Mouse (Mus musculus) embryonic facial prominence, embryonic 14.5 days (tissue): ENCODE data around the gene Slc5a10. TPM values are rescaled to one million over a fixed set of nuclear protein-coding genes. Genes with fewer than 3 reads are reported as not detected.
A peak's percentile ranks its signal among the peaks of the same experiment; 100 is the strongest.

Experiments
- ATAC-seq: fragments of 200-750 bp; cut with Nextera tagmentation; 2 replicates; pipeline ENCODE4 v1.8.0; 2017; ENCODE audit warnings: low read depth, moderate number of reproducible peaks, moderate TSS enrichment
- DNase-seq: peaks from one replicate; pipeline ENCODE4 v3.0.0-alpha.2; 2015; ENCODE audit warnings: low spot score
- H3K27ac ChIP-seq: fragments of 300-500 bp; sonication (generic); replicated peaks from 2 replicates; pipeline ENCODE4 v1.5.1; 2014; ENCODE audit warnings: low read depth, mild to moderate bottlenecking, low read length, moderate library complexity
- H3K27me3 ChIP-seq: fragments of 300-500 bp; sonication (generic); replicated peaks from 2 replicates; pipeline ENCODE4 v1.6.1; 2014; ENCODE audit warnings: low read length; ENCODE audit not compliant: control insufficient read depth, insufficient read depth
- H3K36me3 ChIP-seq: fragments of 300-500 bp; sonication (generic); 2 replicates; pipeline ENCODE4 v1.6.1; 2014; ENCODE audit warnings: low read length, mixed read lengths; ENCODE audit not compliant: control insufficient read depth, insufficient read depth
- H3K4me1 ChIP-seq: fragments of 300-500 bp; sonication (generic); 2 replicates; pipeline ENCODE4 v1.6.1; 2014; ENCODE audit warnings: antibody characterized with exemption, low read length; ENCODE audit not compliant: control insufficient read depth, insufficient read depth
- H3K4me2 ChIP-seq: fragments of 300-500 bp; sonication (generic); 2 replicates; pipeline ENCODE4 v1.6.1; 2014; ENCODE audit warnings: low read depth, mild to moderate bottlenecking, low read length, moderate library complexity, mixed read lengths
- H3K4me3 ChIP-seq: fragments of 300-500 bp; sonication (generic); 2 replicates; pipeline ENCODE4 v1.5.1; 2014; ENCODE audit warnings: low read depth, mild to moderate bottlenecking, low read length
- H3K9ac ChIP-seq: fragments of 300-500 bp; sonication (generic); 2 replicates; pipeline ENCODE4 v1.6.1; 2014; ENCODE audit warnings: low read depth, mild to moderate bottlenecking, low read length, moderate library complexity, mixed read lengths
- H3K9me3 ChIP-seq: fragments of 300-500 bp; sonication (generic); 2 replicates; pipeline ENCODE4 v1.6.1; 2016; ENCODE audit warnings: low read length; ENCODE audit not compliant: control insufficient read depth
- WGBS: fragments of 180-500 bp; shearing (Covaris S2); extraction: QIAGEN DNeasy Blood & Tissue Kit; methylation state at CpG from one replicate; pipeline ENCODE4 v1.1.7; 2014; 5-methylcytosine and 5-hydroxymethylcytosine counted together
- polyA plus RNA-seq: library from polyadenylated mRNA; unstranded; fragments of >200 nt; fragmentation: Nextera tagmentation; extraction: Ambion mirVana; gene quantifications from 2 replicates; pipeline ENCODE4 v1.2.1, GENCODE M21; 2014

The Slc5a10 gene
- polyA plus RNA-seq, 1 experiment from 2014 or later = 0.13 TPM

DNA sequence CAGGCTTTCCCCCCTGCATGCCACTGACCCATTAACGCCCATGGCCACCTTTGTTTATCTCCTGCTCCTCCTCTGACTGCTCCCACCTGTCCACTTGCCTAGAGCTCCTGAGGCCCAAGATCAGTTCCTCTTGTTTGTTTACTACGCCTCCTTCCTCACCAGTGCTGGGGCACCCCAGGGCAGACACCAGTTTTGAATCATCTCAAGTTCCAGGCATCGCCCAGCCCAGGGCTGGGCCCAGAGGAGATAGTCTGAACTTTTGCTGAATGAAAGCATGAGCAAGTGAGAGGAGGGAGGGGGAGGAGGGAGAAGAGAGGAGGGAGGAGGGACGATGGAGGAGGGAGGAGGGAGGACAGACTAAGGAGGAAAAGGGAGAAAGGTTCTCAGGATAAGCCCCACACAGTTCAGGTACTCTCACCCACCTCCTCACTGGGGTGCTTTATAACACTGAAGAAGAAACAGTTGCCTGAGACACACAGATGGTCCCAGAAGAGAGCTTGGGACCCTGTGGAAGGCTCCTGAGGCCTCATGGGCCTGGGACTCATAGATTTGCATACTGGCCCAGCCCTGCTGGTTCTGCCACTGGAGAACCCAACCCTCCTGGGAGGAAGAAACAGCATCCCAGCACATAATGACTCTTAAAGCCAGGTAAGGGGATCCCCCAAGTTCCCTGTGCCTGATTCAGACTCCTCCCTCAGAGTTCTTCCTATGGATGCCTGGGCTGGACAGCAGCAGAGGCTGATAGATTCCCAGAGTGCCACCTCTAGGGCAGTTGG lies 41.3 kb downstream of the Slc5a10 start:
- ATAC-seq = no peak
- DNase-seq = no peak
- H3K9ac ChIP-seq = no peak overlapping the region
- H3K36me3 ChIP-seq = no peaks in the 10 kb centered on the region
- H3K4me2 ChIP-seq = no peak overlapping the region
- H3K9me3 ChIP-seq = no peaks in the 10 kb centered on the region
- H3K4me3 ChIP-seq = no peak overlapping the region
- peaks cover 17% of the 10 kb centered on the region for H3K27me3 ChIP-seq
- H3K27ac ChIP-seq = no peak overlapping the region
- WGBS = 50% methylated on average over 4 of the region's 4 CpGs
- peaks cover 22% of the 10 kb centered on the region for H3K4me1 ChIP-seq

DNA sequence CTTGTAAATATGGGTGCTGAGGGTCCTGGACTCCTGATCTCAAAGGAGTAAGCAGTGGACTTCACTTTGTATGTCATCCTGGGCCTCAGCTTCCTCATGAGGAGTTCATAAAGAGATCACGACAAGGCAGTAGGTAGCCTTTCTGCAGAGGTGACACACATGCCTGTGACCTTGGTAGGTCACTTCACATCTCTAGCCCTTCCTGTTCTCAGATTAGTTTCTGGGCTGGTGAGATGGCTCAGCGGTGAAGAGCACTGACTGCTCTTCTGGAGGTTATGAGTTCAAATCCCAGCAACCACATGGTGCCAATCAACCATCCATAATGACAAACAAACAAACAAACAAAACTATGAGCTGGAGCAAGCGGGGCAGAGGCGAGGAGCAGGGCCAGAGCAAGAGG lies 42.9 kb downstream of the Slc5a10 start:
- ATAC-seq (no peak), DNase-seq (no peak)
- Histone ChIP-seq H3K9me3 (no peaks in the 10 kb centered on the region), H3K4me1 (peaks cover 16% of the 10 kb centered on the region), H3K27ac (no peak overlapping the region), H3K36me3 (no peaks in the 10 kb centered on the region), H3K27me3 (0 out of 2 replicates have a peak, but pooled peaks cover under 1% of the 10 kb centered on the region), H3K4me2 (no peak overlapping the region), H3K4me3 (no peak overlapping the region), H3K9ac (no peak overlapping the region)
- WGBS = 78% methylated on average over 4 of the region's 4 CpGs

DNA sequence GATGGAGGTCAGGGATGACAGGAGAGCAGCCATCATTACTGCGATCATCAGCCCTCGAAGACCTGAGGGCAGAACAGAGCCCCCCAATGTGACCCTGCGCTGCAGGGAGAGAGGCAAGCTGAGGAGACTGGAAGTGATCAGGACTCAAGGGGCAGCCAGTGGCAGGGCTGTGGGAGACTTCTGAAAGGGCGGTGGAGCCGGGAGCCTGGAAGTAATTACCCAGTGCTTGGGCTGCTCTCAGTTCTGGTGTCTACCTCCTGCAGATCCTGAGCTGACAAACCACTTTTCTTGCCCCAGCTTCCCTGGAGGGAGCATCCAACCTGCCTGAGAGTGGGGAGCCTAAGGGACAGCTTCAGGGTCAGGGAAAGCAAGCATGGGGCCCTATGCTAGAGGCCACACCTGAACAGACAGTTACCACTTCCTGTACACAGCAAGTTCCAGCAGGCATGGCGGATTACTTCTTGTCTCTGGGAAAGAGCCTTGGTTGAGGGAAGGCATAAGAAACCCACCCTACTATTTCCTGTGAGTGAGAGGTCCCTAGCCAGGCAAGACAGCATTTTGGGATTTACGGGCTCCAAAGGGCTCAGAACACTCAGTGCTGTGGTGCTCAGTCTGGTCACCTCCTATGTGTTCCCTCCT lies 44.3 kb downstream of the Slc5a10 start:
- Histone ChIP-seq H3K27me3 (no peaks in the 10 kb centered on the region), H3K9ac (no peak overlapping the region; the same call in 1 of the 2 replicates), H3K9me3 (no peaks in the 10 kb centered on the region), H3K27ac (peak overlapping the region; percentile 63), H3K4me3 (no peak overlapping the region), H3K4me1 (peaks cover 16% of the 10 kb centered on the region), H3K36me3 (no peaks in the 10 kb centered on the region), H3K4me2 (no peak overlapping the region)
- 21% methylated on average over 7 of the region's 7 CpGs for WGBS
- ATAC-seq (no peak), DNase-seq (no peak)

DNA sequence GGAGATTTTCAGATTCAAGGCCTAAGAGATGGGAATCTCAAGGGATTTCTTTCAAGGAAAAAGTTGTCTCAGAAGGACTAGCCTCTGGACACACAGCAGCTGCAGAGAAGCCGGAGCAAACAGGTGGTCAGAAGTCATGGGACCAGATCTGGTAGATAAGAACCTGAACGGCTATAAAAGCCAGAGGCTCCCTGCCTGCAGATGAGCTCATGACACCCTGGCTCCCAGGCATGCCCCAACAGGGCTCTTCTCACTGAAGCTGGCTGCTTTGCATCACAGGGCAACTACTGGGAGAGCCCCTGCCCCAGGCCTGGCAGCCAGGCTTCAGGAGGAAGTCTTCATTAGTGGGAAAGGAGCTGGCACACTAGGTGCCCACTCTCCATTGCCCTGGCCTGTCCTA lies 45.3 kb downstream of the Slc5a10 start:
- no peak for ATAC-seq
- H3K9me3 ChIP-seq = no peaks in the 10 kb centered on the region
- H3K9ac ChIP-seq = peak overlapping the region; percentile 8; the same call in 1 of the 2 replicates
- peaks cover 16% of the 10 kb centered on the region for H3K4me1 ChIP-seq
- H3K27ac ChIP-seq = no peak overlapping the region; the same call in 1 of the 2 replicates
- no peak for DNase-seq
- no peaks in the 10 kb centered on the region for H3K36me3 ChIP-seq
- H3K4me2 ChIP-seq = no peak overlapping the region
- H3K27me3 ChIP-seq = no peaks in the 10 kb centered on the region
- H3K4me3 ChIP-seq = no peak overlapping the region
- 40% methylated on average over 2 of the region's 2 CpGs for WGBS

DNA sequence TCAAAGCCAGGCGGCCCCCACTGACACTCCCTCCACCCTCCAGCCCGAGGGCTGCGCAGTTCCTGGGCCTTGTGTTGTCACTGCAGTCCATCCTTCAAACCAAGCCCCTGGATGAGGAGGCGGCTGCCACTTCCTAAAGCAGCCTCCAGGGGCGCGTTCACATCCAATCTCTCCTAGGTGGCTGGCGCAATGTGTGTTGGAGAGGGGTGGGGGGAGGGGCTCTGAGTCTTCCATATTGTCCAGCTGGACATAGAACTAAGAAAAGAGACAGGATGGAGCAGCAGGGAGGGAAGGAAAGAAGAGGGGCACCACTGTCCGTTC lies 45.8 kb downstream of the Slc5a10 start:
- 5% methylated on average over 7 of the region's 8 CpGs for WGBS
- peak; percentile 49 for ATAC-seq

DNA sequence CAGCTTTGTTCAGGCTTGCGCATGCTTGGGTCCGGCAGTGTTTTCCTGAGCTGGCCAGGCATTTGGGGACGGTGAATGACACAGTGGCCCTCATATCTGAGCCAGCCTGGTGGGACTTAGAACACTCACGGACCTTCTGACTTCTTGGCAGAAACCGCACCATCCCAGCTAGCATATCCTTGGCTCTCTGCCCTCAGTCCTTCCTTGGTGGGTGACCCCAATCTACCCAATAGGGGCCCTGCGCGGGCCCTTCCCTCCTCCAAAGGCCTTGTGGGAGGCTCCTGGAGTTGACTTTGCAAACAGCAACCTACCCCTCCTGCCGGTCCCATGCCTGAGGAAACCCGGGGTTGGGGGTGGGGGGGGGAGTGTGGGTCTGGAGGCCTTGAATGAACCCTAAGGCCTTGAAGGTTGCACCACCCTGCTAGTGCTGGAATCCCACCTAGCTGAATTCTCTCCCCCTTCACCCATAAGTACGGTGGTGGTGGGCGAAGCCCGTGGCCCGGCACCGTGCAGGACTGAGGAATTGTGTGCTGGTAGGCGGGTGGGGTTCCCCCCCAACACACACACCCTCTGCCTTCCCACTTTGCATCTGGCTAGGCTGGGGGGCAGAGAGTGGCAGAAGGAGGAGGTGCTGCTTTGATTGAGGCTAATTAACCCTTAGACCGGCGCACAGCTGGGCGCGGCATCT lies 46.3 kb downstream of the Slc5a10 start:
- Histone ChIP-seq H3K27me3 (no peaks in the 10 kb centered on the region), H3K4me3 (no peak overlapping the region), H3K9me3 (no peaks in the 10 kb centered on the region), H3K36me3 (no peaks in the 10 kb centered on the region), H3K27ac (no peak overlapping the region), H3K9ac (no peak overlapping the region; the same call in 1 of the 2 replicates), H3K4me2 (0 out of 2 replicates have a peak overlapping the region, but pooled peaks have one; percentile 5), H3K4me1 (peaks cover 16% of the 10 kb centered on the region)
- WGBS = 32% methylated on average over 18 of the region's 19 CpGs
- peak; percentile 45 for ATAC-seq
- no peak for DNase-seq

More for the DNA sequence above, 45.8 kb downstream of the Slc5a10 start:
- Histone ChIP-seq H3K4me1 (peaks cover 16% of the 10 kb centered on the region), H3K27ac (no peak overlapping the region; the same call in 1 of the 2 replicates), H3K36me3 (no peaks in the 10 kb centered on the region), H3K9ac (no peak overlapping the region; the same call in 1 of the 2 replicates), H3K27me3 (no peaks in the 10 kb centered on the region), H3K4me3 (no peak overlapping the region), H3K4me2 (0 out of 2 replicates have a peak overlapping the region, but pooled peaks have one; percentile 5), H3K9me3 (no peaks in the 10 kb centered on the region)
- DNase-seq = peak; percentile 65

DNA sequence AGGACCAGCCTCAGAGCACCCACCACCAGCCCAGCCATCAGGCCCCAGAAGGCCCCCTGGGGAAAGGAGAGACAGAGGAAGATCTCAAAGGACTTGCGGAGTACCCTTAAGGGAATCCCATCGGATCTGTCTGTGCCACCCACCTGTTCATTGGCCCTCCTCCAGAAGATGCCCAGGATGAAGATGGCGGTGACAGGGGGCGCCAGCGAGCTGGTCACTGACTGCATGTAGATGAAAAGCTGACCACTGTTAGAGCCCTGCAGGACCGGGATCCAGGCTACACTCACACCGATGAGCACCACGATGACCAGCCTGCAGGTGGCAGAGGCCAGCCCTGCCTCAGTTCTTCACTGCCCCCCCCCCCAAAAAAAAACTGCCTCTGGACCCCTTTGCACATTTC lies 46.9 kb downstream of the Slc5a10 start:
- ATAC-seq = no peak
- no peaks in the 10 kb centered on the region for H3K36me3 ChIP-seq
- H3K9me3 ChIP-seq = no peaks in the 10 kb centered on the region
- H3K4me1 ChIP-seq = peaks cover 16% of the 10 kb centered on the region
- no peaks in the 10 kb centered on the region for H3K27me3 ChIP-seq
- 35% methylated on average over 8 of the region's 8 CpGs for WGBS
- no peak for DNase-seq
- no peak overlapping the region for H3K9ac ChIP-seq
- H3K4me2 ChIP-seq = no peak overlapping the region
- H3K4me3 ChIP-seq = no peak overlapping the region
- H3K27ac ChIP-seq = no peak overlapping the region

DNA sequence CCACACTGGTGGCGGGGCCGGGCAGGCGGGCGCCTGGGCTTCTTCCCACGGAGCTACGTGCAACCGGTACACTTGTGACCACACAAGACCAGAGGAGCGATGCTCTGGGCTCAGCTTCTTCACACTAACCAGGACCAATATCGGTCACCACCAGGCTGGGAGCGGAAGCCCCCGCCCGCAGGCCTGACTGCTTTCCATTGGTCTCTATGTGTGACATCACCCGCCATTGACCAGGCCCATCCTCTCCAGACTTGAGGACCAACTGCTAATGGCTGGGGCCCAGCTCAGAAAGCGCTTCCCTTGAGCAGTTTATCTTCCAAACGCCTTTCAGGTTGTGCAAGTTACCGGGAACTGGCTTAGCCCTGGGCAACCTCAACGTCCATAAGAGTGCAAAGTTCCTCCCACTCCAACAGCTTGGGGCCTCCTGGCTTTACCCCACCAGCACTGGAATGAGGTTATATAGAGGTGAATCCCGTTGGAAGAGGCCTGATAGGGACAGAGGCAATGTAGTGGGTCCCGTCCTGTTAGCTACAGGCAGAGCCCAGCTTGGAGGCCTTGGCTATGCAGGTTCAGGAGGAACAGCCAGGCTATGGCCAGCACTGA lies 48.7 kb downstream of the Slc5a10 start:
- ATAC-seq (no peak), DNase-seq (no peak)
- Histone ChIP-seq H3K27ac (no peak overlapping the region), H3K36me3 (no peaks in the 10 kb centered on the region), H3K4me1 (peaks cover 16% of the 10 kb centered on the region), H3K4me3 (no peak overlapping the region), H3K27me3 (no peaks in the 10 kb centered on the region), H3K9me3 (no peaks in the 10 kb centered on the region), H3K4me2 (no peak overlapping the region), H3K9ac (no peak overlapping the region)
- WGBS = 65% methylated on average over 19 of the region's 19 CpGs
